12 mouse cellular contexts compared by ENCODE assay signal in genomic region chr15:103297313-103297712, GRCm38 (mm10). TPM values are rescaled to one million over a fixed set of nuclear protein-coding genes. Genes with fewer than 3 reads are reported as not detected.
DNase-seq lines count a peak whose midpoint lies in the region; ATAC-seq and TF ChIP-seq lines count a peak whose summit lies in the region.
"Had no signal": no experiment of that assay in that cellular context is flagged by ENCODE, and none has a peak within 500 bp of the region (broad histone marks: within the 10 kb centered on the region; RNA-seq: fewer than 3 reads in every experiment).

No protein-coding gene starts in this region.

- no peaks in the 10 kb centered on the region for H3K27me3 ChIP-seq in lung, postnatal 0 days (replicated peaks; ENCODE audit: insufficient read depth, low read length)
- H3K27me3 ChIP-seq in hindbrain, embryonic 10.5 days (ENCODE audit: insufficient read depth, poor library complexity, severe bottlenecking), result no peaks in the 10 kb centered on the region
- H3K27me3 ChIP-seq in limb, embryonic 15.5 days, result no peaks in the 10 kb centered on the region

- 62% methylated on average over 6 of the region's 6 CpGs for WGBS in lung, postnatal 0 days
- WGBS in hindbrain, embryonic 10.5 days, result 78% methylated on average over 6 of the region's 6 CpGs
- 37% methylated on average over 6 of the region's 6 CpGs for WGBS in limb, embryonic 15.5 days
- WGBS in olfactory bulb, adult 2 months, result 36% methylated on average over 6 of the region's 6 CpGs

- no peak overlapping the region for H3K4me3 ChIP-seq in lung, postnatal 0 days (ENCODE audit: low read depth, low read length)
- H3K4me3 ChIP-seq in hindbrain, embryonic 10.5 days, result no peak overlapping the region
- no peak overlapping the region for H3K4me3 ChIP-seq in limb, embryonic 15.5 days
- H3K4me3 ChIP-seq in olfactory bulb, adult 2 months (ENCODE audit: insufficient read depth, low read depth, low read length), result no peak overlapping the region

- no peak for ATAC-seq in lung, postnatal 0 days
- ATAC-seq in limb, embryonic 15.5 days (ENCODE audit: insufficient number of reproducible peaks, low FRiP score, low TSS enrichment, low read depth), result no peak
- ATAC-seq in CD4-positive, CD25-positive, alpha-beta regulatory T cell, adult 4 months, result no peak

- H3K9me3 ChIP-seq in lung, postnatal 0 days (ENCODE audit: low read length), result no peaks in the 10 kb centered on the region
- no peaks in the 10 kb centered on the region for H3K9me3 ChIP-seq in hindbrain, embryonic 10.5 days
- H3K9me3 ChIP-seq in limb, embryonic 15.5 days, result no peaks in the 10 kb centered on the region

- no peak for TF ChIP-seq POLR2A in olfactory bulb, adult 2 months (IDR thresholded peaks at IDR 0.05; ENCODE audit: insufficient read depth, low read depth, low read length)

- H3K36me3 ChIP-seq in lung, postnatal 0 days (ENCODE audit: insufficient read depth, low read length), result peaks cover 12% of the 10 kb centered on the region; the same call in 1 of the 2 replicates
- peaks cover 59% of the 10 kb centered on the region for H3K36me3 ChIP-seq in hindbrain, embryonic 10.5 days
- peaks cover 37% of the 10 kb centered on the region for H3K36me3 ChIP-seq in limb, embryonic 15.5 days

- H3K4me2 ChIP-seq in lung, postnatal 0 days (replicated peaks; ENCODE audit: low read depth, low read length), result no peak overlapping the region
- H3K4me2 ChIP-seq in limb, embryonic 15.5 days, result no peak overlapping the region

- H3K27ac ChIP-seq in lung, postnatal 0 days (ENCODE audit: low read length), result peak overlapping the region; percentile 86
- peak overlapping the region; percentile 97 for H3K27ac ChIP-seq in hindbrain, embryonic 10.5 days
- 0 out of 2 replicates have a peak overlapping the region, but pooled peaks have one; percentile 97 for H3K27ac ChIP-seq in limb, embryonic 15.5 days
- H3K27ac ChIP-seq in olfactory bulb, adult 2 months (ENCODE audit: insufficient read depth, low read depth, low read length), result 0 out of 2 replicates have a peak overlapping the region, but pooled peaks have one; percentile 2

- H3K4me1 ChIP-seq in lung, postnatal 0 days (ENCODE audit: insufficient read depth, low read depth, low read length), result peaks cover 6% of the 10 kb centered on the region; the same call in 1 of the 2 replicates
- peaks cover 73% of the 10 kb centered on the region for H3K4me1 ChIP-seq in hindbrain, embryonic 10.5 days (replicated peaks)
- H3K4me1 ChIP-seq in limb, embryonic 15.5 days, result peaks cover 76% of the 10 kb centered on the region
- H3K4me1 ChIP-seq in olfactory bulb, adult 2 months (ENCODE audit: control insufficient read depth, insufficient read depth, low read length), result peaks cover 46% of the 10 kb centered on the region

- H3K9ac ChIP-seq in lung, postnatal 0 days (replicated peaks; ENCODE audit: low read depth), result no peak overlapping the region
- H3K9ac ChIP-seq in limb, embryonic 15.5 days, result no peak overlapping the region

- no peak for DNase-seq in lung, postnatal 0 days (ENCODE audit: low spot score)
- DNase-seq in lung, postnatal 25 days (ENCODE audit: low spot score), result no peak
- DNase-seq in hindbrain, embryonic 10.5 days (ENCODE audit: low spot score), result no peak
- DNase-seq in urinary bladder, adult 2 months (ENCODE audit: low spot score), result no peak
- DNase-seq in thymus, postnatal 25 days, result no peak
- DNase-seq: adrenal gland, postnatal 14 days; cerebellum, adult 11-12 months; kidney, postnatal 36 days; lung, postnatal 14 days had no signal

- TF ChIP-seq CTCF in lung, postnatal 0 days (IDR thresholded peaks at IDR 0.05), result no peak
- TF ChIP-seq CTCF in olfactory bulb, adult 2 months (IDR thresholded peaks at IDR 0.05; ENCODE audit: insufficient read depth, low read depth, low read length), result no peak

- TF ChIP-seq EP300 in lung, postnatal 0 days (IDR thresholded peaks at IDR 0.05), result no peak

RNA-seq across cellular contexts. Expression of gene Gpr84, which starts 13.1 kb away (rescaled TPM):
- 0.67 and 2.2 TPM in 2 replicates for polyA plus RNA-seq in lung, postnatal 0 days (2015; fragmentation: Nextera tagmentation; extraction: Ambion mirVana)
- polyA plus RNA-seq in hindbrain, embryonic 10.5 days (2016; fragmentation: Nextera tagmentation; extraction: Ambion mirVana), result 0.31 and 0.36 TPM in 2 replicates
- 0.20 and 0.36 TPM in 2 replicates for polyA plus RNA-seq in limb, embryonic 15.5 days (2015; fragmentation: Nextera tagmentation; extraction: Ambion mirVana)
- not detected in 2 replicates for polyA plus RNA-seq in olfactory bulb, adult 2 months (2012; ENCODE audit: insufficient read depth, insufficient read length, low replicate concordance, missing spikeins)
- polyA plus RNA-seq in urinary bladder, adult 2 months (2012; rRNA removed), result not detected in 2 replicates
- not detected for polyA plus RNA-seq in CD4-positive, CD25-positive, alpha-beta regulatory T cell, adult 4 months (2017; shearing (Covaris generic))

RNA-seq across cellular contexts. Expression of gene Copz1, which starts 24.8 kb away (rescaled TPM):
- polyA plus RNA-seq in lung, postnatal 0 days (2015; fragmentation: Nextera tagmentation; extraction: Ambion mirVana), result 162 and 163 TPM in 2 replicates
- polyA plus RNA-seq in hindbrain, embryonic 10.5 days (2016; fragmentation: Nextera tagmentation; extraction: Ambion mirVana), result 288 and 299 TPM in 2 replicates
- 270 and 286 TPM in 2 replicates for polyA plus RNA-seq in limb, embryonic 15.5 days (2015; fragmentation: Nextera tagmentation; extraction: Ambion mirVana)
- polyA plus RNA-seq in olfactory bulb, adult 2 months (2012; ENCODE audit: insufficient read depth, insufficient read length, low replicate concordance, missing spikeins), result not detected in 2 replicates
- 125 and 135 TPM in 2 replicates for polyA plus RNA-seq in urinary bladder, adult 2 months (2012; rRNA removed)
- 100 to 1,000 TPM; 213 to 244 TPM for polyA plus RNA-seq in CD4-positive, CD25-positive, alpha-beta regulatory T cell, adult 4 months (2017; shearing (Covaris generic))

RNA-seq across cellular contexts. Expression of gene Nfe2, which starts 39.1 kb away (rescaled TPM):
- 10.5 and 11.2 TPM in 2 replicates for polyA plus RNA-seq in lung, postnatal 0 days (2015; fragmentation: Nextera tagmentation; extraction: Ambion mirVana)
- 7.3 and 8.5 TPM in 2 replicates for polyA plus RNA-seq in hindbrain, embryonic 10.5 days (2016; fragmentation: Nextera tagmentation; extraction: Ambion mirVana)
- polyA plus RNA-seq in limb, embryonic 15.5 days (2015; fragmentation: Nextera tagmentation; extraction: Ambion mirVana), result 1.5 and 2.2 TPM in 2 replicates
- not detected in 2 replicates for polyA plus RNA-seq in olfactory bulb, adult 2 months (2012; ENCODE audit: insufficient read depth, insufficient read length, low replicate concordance, missing spikeins)
- polyA plus RNA-seq in urinary bladder, adult 2 months (2012; rRNA removed), result 0.28 and 0.34 TPM in 2 replicates
- under 1 TPM; 0.34 to 0.84 TPM for polyA plus RNA-seq in CD4-positive, CD25-positive, alpha-beta regulatory T cell, adult 4 months (2017; shearing (Covaris generic))

RNA-seq across cellular contexts. Expression of gene Zfp385a, which starts 42.6 kb away (rescaled TPM):
- 5.0 and 6.5 TPM in 2 replicates for polyA plus RNA-seq in lung, postnatal 0 days (2015; fragmentation: Nextera tagmentation; extraction: Ambion mirVana)
- polyA plus RNA-seq in hindbrain, embryonic 10.5 days (2016; fragmentation: Nextera tagmentation; extraction: Ambion mirVana), result 24.9 and 26.3 TPM in 2 replicates
- polyA plus RNA-seq in limb, embryonic 15.5 days (2015; fragmentation: Nextera tagmentation; extraction: Ambion mirVana), result 17.1 and 19.4 TPM in 2 replicates
- not detected in 2 replicates for polyA plus RNA-seq in olfactory bulb, adult 2 months (2012; ENCODE audit: insufficient read depth, insufficient read length, low replicate concordance, missing spikeins)
- polyA plus RNA-seq in urinary bladder, adult 2 months (2012; rRNA removed), result 9.9 and 15.6 TPM in 2 replicates
- not detected for polyA plus RNA-seq in CD4-positive, CD25-positive, alpha-beta regulatory T cell, adult 4 months (2017; shearing (Covaris generic))

RNA-seq across cellular contexts. Expression of gene Hnrnpa1, which starts 57.1 kb away (rescaled TPM):
- 200 and 211 TPM in 2 replicates for polyA plus RNA-seq in lung, postnatal 0 days (2015; fragmentation: Nextera tagmentation; extraction: Ambion mirVana)
- polyA plus RNA-seq in hindbrain, embryonic 10.5 days (2016; fragmentation: Nextera tagmentation; extraction: Ambion mirVana), result 1,344 and 1,669 TPM in 2 replicates
- 593 and 673 TPM in 2 replicates for polyA plus RNA-seq in limb, embryonic 15.5 days (2015; fragmentation: Nextera tagmentation; extraction: Ambion mirVana)
- polyA plus RNA-seq in olfactory bulb, adult 2 months (2012; ENCODE audit: insufficient read depth, insufficient read length, low replicate concordance, missing spikeins), result 185 and 643 TPM in 2 replicates
- polyA plus RNA-seq in urinary bladder, adult 2 months (2012; rRNA removed), result 323 and 341 TPM in 2 replicates
- 100 to 1,000 TPM; 322 to 361 TPM for polyA plus RNA-seq in CD4-positive, CD25-positive, alpha-beta regulatory T cell, adult 4 months (2017; shearing (Covaris generic))

Comparison
In these comparisons a context has a peak if more than half of its experiments do, and no peak if none do; other contexts are left out.
1. H3K27ac ChIP-seq: peak in every context shown above with its lines; median percentile 97 in hindbrain, embryonic 10.5 days; 97 in limb, embryonic 15.5 days; 86 in lung, postnatal 0 days; 2 in olfactory bulb, adult 2 months.